Mouse (Mus musculus) limb, embryonic 11.5 days (tissue): ENCODE results near the gene Tet1. TPM values are rescaled to one million over a fixed set of nuclear protein-coding genes. Genes with fewer than 3 reads are reported as not detected.

ENCODE experiments used
- ATAC-seq: fragments of 200-750 bp; cut with Nextera tagmentation; 2 replicates; pipeline ENCODE4 v1.8.0; 2017; ENCODE audit warnings: low read depth; ENCODE audit not compliant: insufficient number of reproducible peaks, low FRiP score, low TSS enrichment
- DNase-seq: peaks from one replicate; pipeline ENCODE4 v3.0.0-alpha.2; 2015; ENCODE audit warnings: low spot score
- H3K27ac ChIP-seq: fragments of 300-500 bp; sonication (generic); replicated peaks from 2 replicates; pipeline ENCODE4 v1.5.1; 2014; ENCODE audit warnings: low read depth, mild to moderate bottlenecking, low read length
- H3K27me3 ChIP-seq: fragments of 300-500 bp; sonication (generic); 2 replicates; pipeline ENCODE4 v1.6.1; 2014; ENCODE audit warnings: mild to moderate bottlenecking, low read length, mixed read lengths; ENCODE audit not compliant: control insufficient read depth, insufficient read depth
- H3K36me3 ChIP-seq: fragments of 300-500 bp; sonication (generic); 2 replicates; pipeline ENCODE4 v1.6.1; 2014; ENCODE audit warnings: mild to moderate bottlenecking, low read length, moderate library complexity, mixed read lengths; ENCODE audit not compliant: control insufficient read depth, insufficient read depth
- H3K4me1 ChIP-seq: fragments of 300-500 bp; sonication (generic); 2 replicates; pipeline ENCODE4 v1.6.1; 2014; ENCODE audit warnings: low read length, mixed read lengths; ENCODE audit not compliant: control insufficient read depth, insufficient read depth
- H3K4me2 ChIP-seq: fragments of 300-500 bp; sonication (generic); 2 replicates; pipeline ENCODE4 v1.6.1; 2014; ENCODE audit warnings: low read depth, mild to moderate bottlenecking, moderate library complexity; ENCODE audit not compliant: severe bottlenecking
- H3K4me3 ChIP-seq: fragments of 300-500 bp; sonication (generic); 2 replicates; pipeline ENCODE4 v1.5.1; 2014; ENCODE audit warnings: low read depth, low read length
- H3K9ac ChIP-seq: fragments of 300-500 bp; sonication (generic); 2 replicates; pipeline ENCODE4 v1.6.1; 2014; ENCODE audit warnings: mild to moderate bottlenecking, low read length
- H3K9me3 ChIP-seq: fragments of 300-500 bp; sonication (generic); 2 replicates; pipeline ENCODE4 v1.6.1; 2016; ENCODE audit warnings: low read length; ENCODE audit not compliant: control insufficient read depth
- WGBS: fragments of 180-500 bp; shearing (Covaris S2); extraction: QIAGEN DNeasy Blood & Tissue Kit; methylation state at CpG from one replicate; pipeline ENCODE4 v1.1.7; 2014; 5-methylcytosine and 5-hydroxymethylcytosine counted together
- polyA plus RNA-seq: library from polyadenylated mRNA; unstranded; fragments of >200 nt; fragmentation: Nextera tagmentation; extraction: Ambion mirVana; gene quantifications from 2 replicates; pipeline ENCODE4 v1.2.1, GENCODE M21; 2014

Tet1 gene
- polyA plus RNA-seq, 1 experiment from 2014 or later = 34.0 TPM

DNA sequence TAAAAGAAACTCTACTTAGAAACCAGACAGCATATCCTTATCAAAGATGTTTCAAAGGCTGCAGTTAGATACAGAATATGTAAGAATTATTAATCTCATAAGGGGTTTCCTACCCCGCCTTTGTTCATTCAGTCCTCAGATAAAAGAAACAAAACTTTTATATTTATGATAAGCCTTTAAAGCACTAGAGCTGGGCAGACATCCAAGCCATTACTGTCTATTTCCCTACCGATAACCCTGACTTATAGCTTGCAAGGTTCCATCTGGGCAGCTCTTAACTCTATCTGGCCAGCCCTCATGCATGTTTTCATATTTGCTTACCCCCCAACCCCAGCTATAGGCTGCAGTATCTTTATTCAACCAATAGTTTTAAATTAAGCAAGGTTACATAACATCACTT is 77.2 kb downstream of the Tet1 start:
- WGBS = 96% methylated on average over 2 of the region's 2 CpGs
- Histone ChIP-seq H3K27ac (no peak overlapping the region), H3K4me2 (no peak overlapping the region), H3K4me1 (no peaks in the 10 kb centered on the region), H3K9ac (no peak overlapping the region), H3K4me3 (no peak overlapping the region), H3K27me3 (no peaks in the 10 kb centered on the region), H3K36me3 (no peaks in the 10 kb centered on the region), H3K9me3 (no peaks in the 10 kb centered on the region)
- no peak for ATAC-seq
- no peak for DNase-seq

DNA sequence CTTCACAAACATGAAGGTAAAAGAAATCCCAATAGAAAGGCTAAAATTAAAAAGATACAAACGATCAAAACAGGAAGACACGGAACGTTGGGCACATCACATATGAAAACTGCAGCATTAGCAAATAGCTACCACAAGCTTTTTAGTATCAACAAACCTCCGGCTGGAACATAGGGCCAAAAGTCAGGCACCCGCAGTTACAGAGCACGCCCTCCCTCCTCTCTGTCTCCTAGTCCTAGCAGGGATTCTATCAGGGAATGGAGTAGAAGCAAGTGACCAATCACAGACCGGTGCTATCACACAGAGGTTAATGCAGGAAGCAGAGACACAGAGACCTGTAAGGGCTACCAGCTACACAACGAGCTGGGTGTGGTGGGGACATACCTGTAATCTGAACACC is 84.3 kb downstream of the Tet1 start:
- H3K27ac ChIP-seq = no peak overlapping the region
- H3K9ac ChIP-seq = no peak overlapping the region
- H3K4me2 ChIP-seq = no peak overlapping the region
- peaks cover under 1% of the 10 kb centered on the region; the same call in 1 of the 2 replicates for H3K36me3 ChIP-seq
- no peaks in the 10 kb centered on the region for H3K9me3 ChIP-seq
- H3K4me3 ChIP-seq = no peak overlapping the region
- no peaks in the 10 kb centered on the region for H3K4me1 ChIP-seq
- 89% methylated on average over 8 of the region's 8 CpGs for WGBS
- H3K27me3 ChIP-seq = no peaks in the 10 kb centered on the region
- no peak for DNase-seq
- no peak for ATAC-seq

DNA sequence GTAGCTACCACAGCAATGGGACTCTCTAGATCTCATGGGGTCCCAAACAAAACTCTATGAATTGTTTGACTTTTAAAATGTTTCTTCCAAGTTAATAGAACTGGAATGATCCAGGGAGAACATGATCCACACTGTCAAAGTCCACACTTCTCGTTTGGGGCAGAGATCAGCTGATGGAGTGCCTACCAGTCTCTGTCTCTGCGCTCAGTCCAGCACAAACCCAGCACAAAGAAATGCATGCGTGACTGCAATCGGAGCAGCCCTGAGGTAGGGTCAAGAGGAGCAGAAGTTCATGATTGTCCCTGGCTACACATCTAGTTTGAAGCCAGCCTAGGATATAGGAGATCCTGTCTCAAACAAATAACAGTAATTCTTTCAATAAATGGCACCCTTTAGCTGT is 85.4 kb downstream of the Tet1 start:
- no peak for ATAC-seq
- Histone ChIP-seq H3K9me3 (no peaks in the 10 kb centered on the region), H3K4me2 (no peak overlapping the region), H3K4me1 (no peaks in the 10 kb centered on the region), H3K4me3 (no peak overlapping the region), H3K27ac (no peak overlapping the region), H3K27me3 (no peaks in the 10 kb centered on the region), H3K36me3 (peaks cover 8% of the 10 kb centered on the region; the same call in 1 of the 2 replicates), H3K9ac (no peak overlapping the region)
- 76% methylated on average over 4 of the region's 4 CpGs for WGBS
- no peak for DNase-seq

DNA sequence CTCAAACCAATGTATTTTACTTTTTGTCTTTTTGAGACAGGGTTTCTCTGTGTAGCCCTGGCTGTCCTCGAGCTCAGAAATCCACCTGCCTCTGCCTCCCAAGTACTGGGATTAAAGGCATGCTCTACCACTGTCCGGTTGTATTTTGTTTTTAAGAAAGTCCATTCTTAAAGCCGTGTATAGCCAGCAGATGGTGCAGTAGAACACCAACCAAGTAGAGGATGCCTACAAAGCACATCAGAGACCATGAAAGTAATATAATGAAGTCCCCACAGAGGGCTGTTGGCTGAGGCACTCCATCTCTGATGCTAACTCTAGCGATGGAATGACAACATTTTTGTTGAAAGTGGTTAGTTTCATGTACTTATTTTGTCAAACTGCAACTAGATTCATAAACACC is 98.8 kb downstream of the Tet1 start:
- Histone ChIP-seq H3K36me3 (peaks cover 8% of the 10 kb centered on the region; the same call in 1 of the 2 replicates), H3K27me3 (no peaks in the 10 kb centered on the region)
- WGBS = 87% methylated on average over 4 of the region's 4 CpGs

DNA sequence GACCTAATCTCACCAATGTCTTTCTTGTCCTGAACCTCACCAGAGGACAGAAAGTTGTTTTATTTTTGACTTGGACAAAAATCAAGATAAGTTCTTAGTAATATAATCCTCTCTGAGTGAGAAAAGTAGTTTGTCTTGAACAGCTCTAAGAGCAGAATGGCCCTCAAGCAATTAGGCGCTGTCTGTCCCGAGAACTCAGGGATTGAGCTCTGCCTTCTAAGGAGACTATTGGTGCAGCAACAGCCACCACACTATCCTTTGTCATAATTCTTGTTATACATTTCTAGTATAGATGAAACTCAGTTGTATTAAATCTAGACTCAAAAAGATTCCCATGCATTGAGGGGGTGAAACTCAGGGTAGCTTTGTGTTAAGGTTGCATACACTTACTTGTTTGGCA is 100.0 kb downstream of the Tet1 start:
- WGBS = 93% methylated on average over 2 of the region's 2 CpGs
- no peak overlapping the region for H3K4me2 ChIP-seq
- H3K27ac ChIP-seq = no peak overlapping the region
- no peaks in the 10 kb centered on the region for H3K27me3 ChIP-seq
- H3K9ac ChIP-seq = no peak overlapping the region
- peaks cover 5% of the 10 kb centered on the region; the same call in 1 of the 2 replicates for H3K36me3 ChIP-seq
- H3K9me3 ChIP-seq = no peaks in the 10 kb centered on the region
- H3K4me1 ChIP-seq = no peaks in the 10 kb centered on the region
- ATAC-seq (no peak), DNase-seq (no peak)
- H3K4me3 ChIP-seq = no peak overlapping the region

More for the DNA sequence above, 98.8 kb downstream of the Tet1 start:
- no peak for ATAC-seq
- Histone ChIP-seq H3K9me3 (no peaks in the 10 kb centered on the region), H3K9ac (no peak overlapping the region), H3K4me2 (no peak overlapping the region), H3K27ac (no peak overlapping the region), H3K4me3 (no peak overlapping the region), H3K4me1 (no peaks in the 10 kb centered on the region)
- no peak for DNase-seq

DNA sequence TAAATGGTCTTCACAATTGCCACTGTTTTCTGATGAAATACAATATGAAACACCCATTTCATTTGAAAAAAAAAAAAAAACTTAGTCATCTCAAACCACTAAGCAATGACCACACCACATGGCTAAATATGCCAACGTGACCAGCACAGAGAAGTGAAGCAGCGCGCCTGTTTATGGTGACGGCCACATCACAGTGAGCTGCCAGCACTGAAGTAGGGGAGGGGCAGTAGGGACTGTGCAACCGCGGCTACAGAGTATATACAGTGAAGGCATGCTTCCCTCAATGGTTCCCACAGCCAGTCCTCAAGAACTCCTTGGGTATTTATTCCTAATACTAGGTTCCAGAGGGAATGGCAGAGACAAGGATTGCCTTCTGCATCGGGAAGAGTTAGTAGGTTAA is 100.5 kb downstream of the Tet1 start:
- H3K27ac ChIP-seq = no peak overlapping the region
- no peak for ATAC-seq
- H3K9me3 ChIP-seq = no peaks in the 10 kb centered on the region
- peaks cover 4% of the 10 kb centered on the region; the same call in 1 of the 2 replicates for H3K36me3 ChIP-seq
- WGBS = 90% methylated on average over 7 of the region's 7 CpGs
- H3K9ac ChIP-seq = no peak overlapping the region
- no peak overlapping the region for H3K4me3 ChIP-seq
- no peaks in the 10 kb centered on the region for H3K27me3 ChIP-seq
- no peaks in the 10 kb centered on the region for H3K4me1 ChIP-seq
- DNase-seq = no peak
- no peak overlapping the region for H3K4me2 ChIP-seq

DNA sequence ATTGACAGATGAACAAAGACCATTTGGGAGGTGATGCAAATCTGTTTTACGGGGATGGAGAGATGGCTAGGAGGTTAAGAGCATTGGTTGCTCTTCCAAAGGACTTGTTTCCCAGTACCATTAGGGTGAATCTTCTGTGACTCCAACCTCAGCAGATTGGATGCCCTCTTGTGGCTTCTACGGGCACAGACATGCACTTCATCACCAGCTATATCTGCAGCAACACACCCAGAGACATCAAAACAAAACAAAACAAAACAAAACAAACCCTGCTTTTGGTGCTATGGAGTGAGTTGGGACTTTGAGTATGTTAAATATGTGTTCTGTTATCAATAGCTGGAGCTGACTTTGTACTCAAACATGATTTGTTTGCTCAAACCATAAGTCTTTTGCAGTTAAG is 104.7 kb downstream of the Tet1 start:
- H3K27me3 ChIP-seq = no peaks in the 10 kb centered on the region
- no peaks in the 10 kb centered on the region for H3K4me1 ChIP-seq
- H3K9ac ChIP-seq = no peak overlapping the region
- no peak for DNase-seq
- H3K27ac ChIP-seq = no peak overlapping the region
- no peaks in the 10 kb centered on the region for H3K9me3 ChIP-seq
- H3K4me2 ChIP-seq = no peak overlapping the region
- ATAC-seq = no peak
- no peak overlapping the region for H3K4me3 ChIP-seq
- H3K36me3 ChIP-seq = no peaks in the 10 kb centered on the region
- 91% methylated on average over 2 of the region's 2 CpGs for WGBS

DNA sequence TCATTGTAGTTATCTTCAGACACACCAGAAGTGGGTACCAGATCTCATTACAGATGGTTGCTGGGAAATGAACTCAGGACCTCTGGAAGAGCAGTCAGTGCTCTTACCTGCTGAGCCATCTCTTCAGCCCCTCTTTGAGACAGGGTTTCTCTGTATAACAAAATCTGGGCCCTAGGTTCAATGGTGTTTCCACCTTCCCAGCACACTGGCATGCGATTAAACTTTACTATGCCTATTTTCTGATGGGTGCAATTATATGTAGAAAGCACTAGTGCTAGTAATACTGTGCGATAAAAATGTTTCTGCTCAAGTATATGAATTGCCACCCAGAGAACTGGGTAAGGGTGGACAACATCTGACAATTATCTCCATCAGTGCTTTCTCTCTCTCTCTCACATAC is 105.5 kb downstream of the Tet1 start:
- no peak overlapping the region for H3K4me3 ChIP-seq
- H3K9me3 ChIP-seq = no peaks in the 10 kb centered on the region
- ATAC-seq (no peak), DNase-seq (no peak)
- no peaks in the 10 kb centered on the region for H3K27me3 ChIP-seq
- H3K9ac ChIP-seq = no peak overlapping the region
- no peaks in the 10 kb centered on the region for H3K36me3 ChIP-seq
- H3K4me1 ChIP-seq = no peaks in the 10 kb centered on the region
- H3K27ac ChIP-seq = no peak overlapping the region
- WGBS = 97% methylated on average over 2 of the region's 2 CpGs
- H3K4me2 ChIP-seq = no peak overlapping the region

DNA sequence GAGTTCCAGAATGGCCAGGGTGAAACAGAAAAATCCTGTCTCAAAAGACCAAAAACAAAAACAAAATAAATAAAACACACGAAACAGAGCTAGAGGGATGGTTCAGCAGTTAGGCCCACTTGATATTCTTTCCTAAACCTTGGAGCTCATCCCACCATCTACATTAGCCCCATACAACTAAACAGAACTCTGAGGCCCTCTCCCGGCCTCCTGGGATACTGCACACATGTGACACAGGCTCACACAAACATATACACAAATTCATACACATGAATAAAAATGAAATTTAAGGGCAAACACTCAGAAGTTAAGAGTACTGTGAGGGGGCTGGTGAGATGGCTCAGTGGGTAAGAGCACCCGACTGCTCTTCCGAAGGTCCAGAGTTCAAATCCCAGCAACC is 114.6 kb downstream of the Tet1 start:
- no peak overlapping the region for H3K9ac ChIP-seq
- no peak overlapping the region for H3K4me3 ChIP-seq
- peaks cover 2% of the 10 kb centered on the region; the same call in 1 of the 2 replicates for H3K36me3 ChIP-seq
- ATAC-seq (no peak), DNase-seq (no peak)
- H3K27ac ChIP-seq = no peak overlapping the region
- no peak overlapping the region for H3K4me2 ChIP-seq
- 95% methylated on average over 4 of the region's 4 CpGs for WGBS
- H3K9me3 ChIP-seq = no peaks in the 10 kb centered on the region
- H3K4me1 ChIP-seq = no peaks in the 10 kb centered on the region
- no peaks in the 10 kb centered on the region for H3K27me3 ChIP-seq
